Mouse (Mus musculus): ENCODE data around the gene Mlst8.
"Not testable (repeated sequence)": the region's sequence is repeated elsewhere in the genome, so short reads cannot be mapped to it uniquely, and the experiment has no call there.

GRCm38 (mm10) chr17:24425326-24425725 is 53.6 kb downstream of the Mlst8 start:
- TF ChIP-seq CTCF (IDR thresholded peaks at IDR 0.05; ENCODE audit: extremely low read depth, insufficient read depth, insufficient read length, insufficient replicate concordance); POLR2A (IDR thresholded peaks at IDR 0.05; ENCODE audit: low read depth, low read length): not testable (repeated sequence)

Data from spleen, adult 2 months (tissue).